Mouse (Mus musculus) stomach, postnatal 0 days (tissue): Measurements from ENCODE around the gene Ift43.

Experiments
- CTCF ChIP-seq: IDR thresholded peaks from 2 replicates; pipeline ENCODE4 v1.5.1; 2016; ENCODE audit warnings: antibody characterized with exemption, low read depth, mild to moderate bottlenecking, moderate library complexity
- EP300 ChIP-seq: optimal IDR thresholded peaks from 2 replicates; pipeline ENCODE3; 2016; ENCODE audit warnings: antibody characterized with exemption

DNA sequence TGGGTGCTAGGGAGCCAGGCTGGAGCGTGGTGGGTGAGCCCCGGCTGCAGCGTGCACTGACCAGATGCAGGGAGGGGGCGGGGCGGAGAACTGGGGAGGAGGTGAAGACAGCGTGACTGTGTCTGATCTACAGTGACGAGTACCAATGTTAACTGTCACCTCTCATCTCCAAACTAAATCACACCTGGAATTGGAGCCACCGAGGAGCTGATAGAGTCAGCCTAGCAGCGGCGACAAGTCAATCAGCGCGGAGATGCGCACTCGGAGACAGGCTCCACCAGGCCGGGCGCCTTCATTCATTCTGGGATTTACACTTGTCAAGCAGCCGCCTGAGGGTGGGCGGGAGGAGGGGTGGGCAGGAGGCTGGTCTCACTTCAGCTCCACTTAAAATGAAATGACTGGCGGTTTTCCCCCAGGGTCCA lies 128.8 kb downstream of the Ift43 start:
- TF ChIP-seq CTCF, result no peak
- TF ChIP-seq EP300, result no peak
